Mouse (Mus musculus) fibroblast of lung, adult 2 months (primary cell): ENCODE measurements around the gene Jaml.
"Not testable (repeated sequence)": the region's sequence is repeated elsewhere in the genome, so short reads cannot be mapped to it uniquely, and the experiment has no call there.

Source experiments
- DNase-seq: peaks from one replicate; pipeline ENCODE4 v3.0.0-alpha.2; 2011; ENCODE audit warnings: low read depth

Jaml gene

GRCm38 (mm10) chr9:45079011-45079410 is at the start of gene Jaml:
Jaml (plus strand) TSS chr9:45079183.
- DNase-seq = no peak

GRCm38 (mm10) chr9:45030341-45030740 is 48.6 kb upstream of the Jaml start:
- no peak for DNase-seq

GRCm38 (mm10) chr9:45032261-45032660 is 46.7 kb upstream of the Jaml start:
- no peak for DNase-seq

GRCm38 (mm10) chr9:45034526-45034925 is 44.5 kb upstream of the Jaml start:
- no peak for DNase-seq

GRCm38 (mm10) chr9:45037803-45038202 is 41.2 kb upstream of the Jaml start:
- not testable (repeated sequence) for DNase-seq

- no peak for DNase-seq
These were observed 39.5 kb upstream of the Jaml start, which contains the start of gene Mpzl2 for GRCm38 (mm10) chr9:45039499-45039898. Mpzl2 (plus strand) TSS chr9:45039799.

- no peak for DNase-seq
These were observed 38.7 kb upstream of the Jaml start for GRCm38 (mm10) chr9:45040066-45040845.

- DNase-seq = no peak
These were observed 37.7 kb upstream of the Jaml start for GRCm38 (mm10) chr9:45041131-45041838.

GRCm38 (mm10) chr9:45042056-45042720 is 36.8 kb upstream of the Jaml start:
- no peak for DNase-seq

GRCm38 (mm10) chr9:45042947-45043346 is 36.0 kb upstream of the Jaml start:
- DNase-seq = no peak

GRCm38 (mm10) chr9:45046973-45047372 is 32.0 kb upstream of the Jaml start:
- no peak for DNase-seq

GRCm38 (mm10) chr9:45048511-45048910 is 30.5 kb upstream of the Jaml start:
- no peak for DNase-seq

GRCm38 (mm10) chr9:45049731-45050130 is 29.3 kb upstream of the Jaml start:
- DNase-seq = no peak

- DNase-seq = no peak
These were observed 28.7 kb upstream of the Jaml start for GRCm38 (mm10) chr9:45050301-45050700.

- peak; percentile 32 for DNase-seq
These were observed 23.8 kb upstream of the Jaml start, which contains the start of gene Mpzl3 for GRCm38 (mm10) chr9:45055082-45055713. Mpzl3 (plus strand) TSS chr9:45055186.

- DNase-seq = no peak
These were observed 20.6 kb upstream of the Jaml start for GRCm38 (mm10) chr9:45058304-45058940.

- no peak for DNase-seq
These were observed 18.8 kb upstream of the Jaml start for GRCm38 (mm10) chr9:45060151-45060550.

- no peak for DNase-seq
These were observed 16.3 kb upstream of the Jaml start for GRCm38 (mm10) chr9:45062677-45063076.

- no peak for DNase-seq
These were observed 14.6 kb upstream of the Jaml start for GRCm38 (mm10) chr9:45064421-45064820.

- no peak for DNase-seq
These were observed 12.2 kb upstream of the Jaml start for GRCm38 (mm10) chr9:45066735-45067134.

- DNase-seq = no peak
These were observed 7.2 kb upstream of the Jaml start for GRCm38 (mm10) chr9:45071800-45072199.

- DNase-seq = no peak
These were observed 1.1 kb upstream of the Jaml start for GRCm38 (mm10) chr9:45077859-45078258.
